Mouse (Mus musculus) adrenal gland, postnatal 4 days (tissue): Measurements from ENCODE around the gene Pnmal2. TPM values are rescaled to one million over a fixed set of nuclear protein-coding genes. Genes with fewer than 3 reads are reported as not detected.

Source experiments
- DNase-seq, 2 experiments: peaks; one replicate each; pipeline ENCODE4 v3.0.0; 2021 to 2022; ENCODE audit warnings: low spot score in 2 of 2, mixed read lengths in 2 of 2
- total RNA-seq, 2 experiments: library from RNA; stranded (reverse); gene quantifications; 2 replicates each; pipeline ENCODE4 v1.2.3; 2021

Pnmal2 gene
- total RNA-seq, 2 experiments from 2014 or later: 40.7 to 42.6 TPM

- DNase-seq: no peak
Observed at GRCm38 (mm10) chr7:16974018-16974417, 29.5 kb downstream of the Pnmal2 start.

- DNase-seq: no peak
Observed at GRCm38 (mm10) chr7:16976298-16976697, 31.8 kb downstream of the Pnmal2 start.

GRCm38 (mm10) chr7:16978173-16978572 is 33.7 kb downstream of the Pnmal2 start:
- DNase-seq: no peak

GRCm38 (mm10) chr7:16978593-16978992 is 34.1 kb downstream of the Pnmal2 start:
- DNase-seq: no peak

- DNase-seq: no peak
Observed at GRCm38 (mm10) chr7:16980348-16980747, 35.9 kb downstream of the Pnmal2 start.

- no peak for DNase-seq
Observed at GRCm38 (mm10) chr7:16982859-16983568, 38.5 kb downstream of the Pnmal2 start, which contains the start of gene Gm42372. Gene Gm42372 (plus strand): TSS chr7:16983086.

GRCm38 (mm10) chr7:16987541-16988149 is 43.2 kb downstream of the Pnmal2 start:
- DNase-seq: no peak

- no peak for DNase-seq
Observed at GRCm38 (mm10) chr7:16988405-16988804, 43.9 kb downstream of the Pnmal2 start.

- no peak for DNase-seq
Observed at GRCm38 (mm10) chr7:16990006-16990744, 45.7 kb downstream of the Pnmal2 start.

GRCm38 (mm10) chr7:16991681-16992450 is 47.4 kb downstream of the Pnmal2 start:
- DNase-seq: peak in 1 of 2 experiments; percentile 42

GRCm38 (mm10) chr7:16992451-16992807 is 47.9 kb downstream of the Pnmal2 start, which contains the start of gene Ccdc8:
Gene Ccdc8 (plus strand): TSS chr7:16992708.
- DNase-seq: no peak

- peak; percentile 66 to 71 for DNase-seq
Observed at GRCm38 (mm10) chr7:16993651-16994399, 49.3 kb downstream of the Pnmal2 start.

- DNase-seq: no peak
Observed at GRCm38 (mm10) chr7:16994400-16994799, 49.9 kb downstream of the Pnmal2 start.

GRCm38 (mm10) chr7:16995345-16995744 is 50.9 kb downstream of the Pnmal2 start:
- DNase-seq: no peak

Other genes starting within 250 kb of the Pnmal2 start
- gene Ceacam9, start 222.8 kb upstream of the Pnmal2 start, total RNA-seq: not detected
- gene Ap2s1, start 206.3 kb upstream of the Pnmal2 start, total RNA-seq: 100 to 1,000 TPM; 169 to 179 TPM
- gene Slc1a5, start 163.3 kb upstream of the Pnmal2 start, total RNA-seq: 10 to 100 TPM; 60.8 to 61.0 TPM
- 100 to 1,000 TPM in 1 of 2 experiments, 10 to 100 TPM in 1; 96.9 to 106 TPM for gene Strn4, start 128.8 kb upstream of the Pnmal2 start, total RNA-seq
- 10 to 100 TPM; 26.3 to 29.0 TPM for gene Fkrp, start 128.0 kb upstream of the Pnmal2 start, total RNA-seq
- 10 to 100 TPM; 22.0 to 22.2 TPM for gene Prkd2, start 101.8 kb upstream of the Pnmal2 start, total RNA-seq
- gene Dact3, start 69.4 kb upstream of the Pnmal2 start, total RNA-seq: 10 to 100 TPM; 12.7 to 13.7 TPM
- 1 to 10 TPM; 2.4 to 4.0 TPM for gene Gng8, start 52.9 kb upstream of the Pnmal2 start, total RNA-seq
- 1 to 10 TPM; 1.7 to 2.0 TPM for gene Ptgir, start 38.2 kb upstream of the Pnmal2 start, total RNA-seq
- gene Calm3, start 20.6 kb upstream of the Pnmal2 start, total RNA-seq: 100 to 1,000 TPM; 330 to 344 TPM
- gene Pnmal1, start 15.0 kb downstream of the Pnmal2 start, total RNA-seq: 1 to 10 TPM; 7.3 to 7.8 TPM
- gene Gm42372, start 38.4 kb downstream of the Pnmal2 start, total RNA-seq: 1 to 10 TPM; 2.2 TPM
- gene Ccdc8, start 48.0 kb downstream of the Pnmal2 start, total RNA-seq: 10 to 100 TPM; 40.2 to 45.4 TPM
- gene Ppp5c, start 83.2 kb downstream of the Pnmal2 start, total RNA-seq: 100 to 1,000 TPM in 1 of 2 experiments, 10 to 100 TPM in 1; 91.5 to 102 TPM
- gene Hif3a, start 117.7 kb downstream of the Pnmal2 start, total RNA-seq: 10 to 100 TPM; 14.3 to 17.8 TPM
- gene Psg16, start 129.4 kb downstream of the Pnmal2 start, total RNA-seq: under 1 TPM; 0.39 to 0.79 TPM
- not detected for gene Ceacam3, start 205.6 kb downstream of the Pnmal2 start, total RNA-seq